Mouse (Mus musculus): ENCODE results near the gene Aptx. TPM values are rescaled to one million over a fixed set of nuclear protein-coding genes. Genes with fewer than 3 reads are reported as not detected.

The Aptx gene
- total RNA-seq, 2 experiments from 2014 or later, result 23.6 to 26.7 TPM

DNA sequence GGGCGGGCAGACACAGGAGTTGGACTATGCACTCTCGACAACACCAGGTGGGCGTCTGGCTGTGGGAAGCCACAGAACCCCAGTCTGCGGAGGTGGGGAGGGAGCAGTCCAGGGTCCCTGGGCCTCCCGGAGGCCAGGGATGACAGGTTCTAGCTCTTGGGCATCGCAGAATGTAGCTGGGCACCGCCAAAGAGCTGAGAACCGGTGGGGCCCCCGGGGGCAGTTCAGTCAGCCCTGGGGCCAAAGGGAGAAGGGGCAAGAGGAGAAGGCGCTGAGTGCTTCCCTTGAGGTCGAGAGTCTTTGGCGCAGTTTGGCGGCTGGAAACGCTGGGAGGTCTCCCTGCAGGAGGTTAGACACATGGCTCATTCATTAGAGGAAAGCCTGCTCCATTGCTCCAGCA, 26.7 kb downstream of the Aptx start:
- DNase-seq (ENCODE audit: low spot score in 2 of 2), result no peak

DNA sequence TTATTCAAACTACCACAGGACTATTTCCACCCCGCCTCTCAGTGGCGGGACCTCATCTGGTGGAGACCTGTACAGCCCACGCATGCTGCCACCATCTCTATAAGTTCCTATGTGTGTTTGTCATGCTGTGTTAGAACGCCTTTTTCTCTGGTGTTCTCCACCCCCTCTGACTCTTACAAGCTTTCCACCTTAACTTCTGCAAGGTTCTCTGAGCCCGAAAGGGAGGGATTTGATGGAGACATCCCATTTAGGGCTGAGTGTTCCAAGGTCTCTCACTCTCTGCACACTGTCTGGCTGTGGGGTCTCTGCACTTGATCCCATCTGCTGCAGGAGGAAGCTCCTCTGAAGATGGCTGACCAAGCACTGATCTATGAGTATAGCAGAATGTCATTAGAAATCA, 29.5 kb downstream of the Aptx start:
- no peak for DNase-seq (ENCODE audit: low spot score in 2 of 2)

DNA sequence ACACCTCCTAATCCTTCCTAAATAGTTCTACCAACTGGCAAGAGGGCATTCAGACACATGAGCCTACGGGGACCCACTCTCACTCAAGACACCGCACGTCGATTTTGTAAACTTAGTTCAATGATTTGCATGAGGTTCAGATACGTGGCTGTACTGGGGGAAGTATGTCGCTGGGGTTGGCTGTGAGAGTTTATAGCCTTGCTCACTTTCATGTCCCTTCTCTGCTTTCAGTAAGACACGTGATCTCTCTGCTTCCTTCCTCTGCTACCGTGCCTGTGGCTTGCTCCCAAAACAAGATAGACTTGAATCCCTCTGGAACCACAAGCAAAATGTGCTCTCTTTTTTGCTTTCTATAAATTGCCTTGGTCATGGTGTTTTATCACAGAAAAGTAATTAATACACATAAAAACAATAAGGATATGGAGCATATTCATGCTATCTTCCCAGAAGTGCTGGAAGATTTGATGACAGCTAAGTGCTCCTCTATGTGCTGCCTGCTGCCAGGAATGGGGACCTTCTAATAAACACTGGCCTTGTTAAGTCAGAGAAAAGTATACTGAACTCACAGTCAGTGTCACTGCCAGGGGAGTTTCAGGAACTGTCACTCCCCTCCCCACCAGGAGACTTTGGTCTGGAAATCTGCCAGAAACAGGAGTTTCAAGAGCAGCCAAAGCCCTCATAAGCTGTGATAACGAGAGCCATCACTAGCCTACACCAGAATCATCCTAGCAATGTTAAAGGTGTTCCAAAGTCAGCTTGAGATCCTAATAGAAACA, 36.6 kb downstream of the Aptx start:
- no peak for DNase-seq (ENCODE audit: low spot score in 2 of 2)

GRCm38 (mm10) chr4:40651055-40651454, 51.9 kb downstream of the Aptx start:
- no peak for DNase-seq (ENCODE audit: low spot score in 2 of 2)

- no peak for DNase-seq (ENCODE audit: low spot score in 2 of 2)
Observed at GRCm38 (mm10) chr4:40649111-40649510, 53.9 kb downstream of the Aptx start.

DNA sequence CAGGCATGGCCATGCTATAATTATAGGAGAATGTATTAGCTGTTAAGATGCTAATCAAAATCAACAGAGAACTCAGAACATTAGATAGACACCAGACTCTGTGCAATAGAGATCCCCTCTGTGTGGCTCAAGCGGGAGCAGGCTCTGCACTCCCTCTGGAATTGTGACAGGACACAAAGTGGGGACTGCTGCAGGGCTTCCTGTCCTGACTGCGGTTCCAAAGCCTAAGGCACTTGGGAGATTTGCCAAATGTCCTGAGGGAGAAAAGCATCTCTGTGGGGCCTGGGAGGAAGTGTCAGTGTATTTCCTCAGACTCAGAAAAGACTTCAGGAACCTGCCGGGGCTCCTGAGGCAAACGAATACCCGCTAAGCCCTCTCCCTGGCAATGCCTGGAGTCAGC, 59.4 kb downstream of the Aptx start:
- DNase-seq (ENCODE audit: low spot score in 2 of 2), result no peak

- DNase-seq (ENCODE audit: low spot score in 2 of 2), result no peak
Observed at GRCm38 (mm10) chr4:40640991-40641390, 62.0 kb downstream of the Aptx start.

Small RNA genes lying within 50 kb of the gene (microRNA-seq; reads per million reads assigned to microRNA genes)
- gene Mir207, result 0 to 0.45 reads per million in 2 experiments

Other genes starting within 250 kb of the Aptx start
- gene Tmem215, start 231.0 kb downstream of the Aptx start, total RNA-seq (2021), result 10 to 100 TPM; 11.5 to 11.8 TPM
- gene Dnaja1, start 19.0 kb upstream of the Aptx start, total RNA-seq (2021), result 100 to 1,000 TPM; 326 to 370 TPM
- gene Smu1, start 54.7 kb upstream of the Aptx start, total RNA-seq (2021), result 10 to 100 TPM; 42.4 to 44.2 TPM
- 1 to 10 TPM; 6.2 to 8.5 TPM for gene B4galt1, start 150.8 kb upstream of the Aptx start, total RNA-seq (2021)
- not detected for gene Spink4, start 216.9 kb upstream of the Aptx start, total RNA-seq (2021)
- gene Bag1, start 245.1 kb upstream of the Aptx start, total RNA-seq (2021), result 100 to 1,000 TPM; 152 to 154 TPM
- gene Chmp5, start 245.2 kb upstream of the Aptx start, total RNA-seq (2021), result 10 to 100 TPM; 74.8 to 82.1 TPM